Mouse (Mus musculus) hindbrain, embryonic 10.5 days (tissue): ENCODE data around the gene Mpdu1. TPM values are rescaled to one million over a fixed set of nuclear protein-coding genes. Genes with fewer than 3 reads are reported as not detected.
"Not testable (repeated sequence)": the region's sequence is repeated elsewhere in the genome, so short reads cannot be mapped to it uniquely, and the experiment has no call there.

Experiments
- DNase-seq: peaks from one replicate; pipeline ENCODE4 v3.0.0-alpha.2; 2017; ENCODE audit warnings: low spot score
- H3K27ac ChIP-seq: fragments of 300-500 bp; sonication (generic); 2 replicates; pipeline ENCODE4 v1.5.1; 2016; ENCODE audit warnings: mild to moderate bottlenecking, moderate library complexity
- H3K27me3 ChIP-seq: fragments of 300-500 bp; sonication (generic); 2 replicates; pipeline ENCODE4 v1.6.1; 2016; ENCODE audit warnings: mild to moderate bottlenecking; ENCODE audit not compliant: poor library complexity, insufficient read depth, severe bottlenecking
- H3K36me3 ChIP-seq: fragments of 300-500 bp; sonication (generic); 2 replicates; pipeline ENCODE4 v1.6.1; 2016; ENCODE audit warnings: mild to moderate bottlenecking, moderate library complexity
- H3K4me1 ChIP-seq: fragments of 300-500 bp; sonication (generic); replicated peaks from 2 replicates; pipeline ENCODE4 v1.6.1; 2016; ENCODE audit warnings: mild to moderate bottlenecking
- H3K4me3 ChIP-seq: fragments of 300-500 bp; sonication (generic); 2 replicates; pipeline ENCODE4 v1.5.1; 2016; ENCODE audit warnings: mild to moderate bottlenecking, moderate library complexity
- H3K9me3 ChIP-seq: fragments of 300-500 bp; sonication (generic); 2 replicates; pipeline ENCODE4 v1.6.1; 2016; ENCODE audit warnings: mild to moderate bottlenecking, moderate library complexity
- WGBS: fragments of 180-500 bp; shearing (Covaris S2); methylation state at CpG from one replicate; pipeline ENCODE4 v1.1.7; 2016; 5-methylcytosine and 5-hydroxymethylcytosine counted together
- polyA plus RNA-seq: library from polyadenylated mRNA; unstranded; fragments of >200 nt; fragmentation: Nextera tagmentation; extraction: Ambion mirVana; gene quantifications from 2 replicates; pipeline ENCODE4 v1.2.1, GENCODE M21; 2016

Gene Mpdu1
- polyA plus RNA-seq, 1 experiment from 2014 or later = 88.3 TPM

DNA sequence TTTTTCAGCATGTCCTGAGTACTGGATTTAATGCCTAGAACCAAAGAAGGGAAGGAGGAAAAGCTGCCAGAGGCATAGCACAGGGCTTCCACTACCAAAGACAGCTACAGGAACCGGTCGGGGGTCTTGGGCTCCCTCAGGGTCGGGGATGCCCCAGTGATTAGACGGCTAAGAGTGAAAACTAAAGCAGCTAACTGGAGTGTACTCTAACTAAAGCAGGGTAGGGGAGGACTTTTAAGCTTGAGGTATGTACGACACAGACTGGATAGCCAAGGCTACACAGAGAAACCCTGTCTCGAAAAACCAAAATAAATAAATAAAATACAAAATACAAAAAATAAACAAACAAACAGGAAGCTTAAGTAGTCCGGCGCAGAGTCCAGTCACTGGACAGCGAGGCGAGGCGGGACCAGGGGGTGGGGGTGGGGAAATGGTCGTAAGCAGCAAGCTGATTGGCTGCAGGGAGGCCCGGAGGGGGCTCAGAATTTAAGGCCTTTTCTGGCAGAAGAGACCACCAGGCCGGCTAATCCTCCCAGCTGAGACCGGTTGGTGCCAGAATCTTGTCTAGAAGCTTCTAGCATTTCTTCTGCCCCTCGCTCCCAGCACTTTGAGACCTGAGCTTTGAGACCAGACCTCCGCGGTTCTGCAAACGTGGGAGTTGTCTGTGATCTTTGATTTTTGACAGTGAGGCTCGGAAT is 40.7 kb downstream of the Mpdu1 start, which contains the start of gene Sat2:
Sat2 (plus strand) TSS at position 454 of the 698 bp plus-strand sequence.
- peak within 1 kb of the TSS; percentile 64 for H3K4me3 ChIP-seq
- no peaks in the 10 kb centered on the region for H3K36me3 ChIP-seq
- H3K4me1 ChIP-seq = peaks cover 22% of the 10 kb centered on the region
- peak within 1 kb of the TSS; percentile 94 for H3K27ac ChIP-seq
- DNase-seq = peak; percentile 87
- no peaks in the 10 kb centered on the region for H3K9me3 ChIP-seq
- H3K27me3 ChIP-seq = no peaks in the 10 kb centered on the region
- 1% methylated on average over 20 of the region's 20 CpGs for WGBS

GRCm38 (mm10) chr11:69620394-69621081 is 41.9 kb downstream of the Mpdu1 start:
- peaks cover 22% of the 10 kb centered on the region for H3K4me1 ChIP-seq
- DNase-seq = no peak
- no peaks in the 10 kb centered on the region for H3K36me3 ChIP-seq
- no peaks in the 10 kb centered on the region for H3K9me3 ChIP-seq
- H3K27me3 ChIP-seq = peaks cover 8% of the 10 kb centered on the region; the same call in 1 of the 2 replicates
- no peak overlapping the region for H3K4me3 ChIP-seq
- H3K27ac ChIP-seq = no peak overlapping the region
- WGBS = 85% methylated on average over 7 of the region's 7 CpGs

- H3K27ac ChIP-seq = no peak within 1 kb of the TSS
- H3K36me3 ChIP-seq = no peaks in the 10 kb centered on the region
- no peak within 1 kb of the TSS for H3K4me3 ChIP-seq
- H3K4me1 ChIP-seq = peaks cover 24% of the 10 kb centered on the region
- 73% methylated on average over 5 of the region's 5 CpGs for whole genome bisulfite sequencing
- peaks cover 17% of the 10 kb centered on the region; the same call in 1 of the 2 replicates for H3K27me3 ChIP-seq
- H3K9me3 ChIP-seq = no peaks in the 10 kb centered on the region
- DNase-seq = no peak
Observed at GRCm38 (mm10) chr11:69617805-69618204, 44.6 kb downstream of the Mpdu1 start, which contains the start of gene Shbg. TSS of gene Shbg (minus strand) at chr11:69617905.

- H3K4me3 ChIP-seq = no peak overlapping the region
- H3K9me3 ChIP-seq = no peaks in the 10 kb centered on the region
- H3K4me1 ChIP-seq = peaks cover 14% of the 10 kb centered on the region
- no peak overlapping the region for H3K27ac ChIP-seq
- no peaks in the 10 kb centered on the region for H3K36me3 ChIP-seq
- H3K27me3 ChIP-seq = peaks cover 17% of the 10 kb centered on the region; the same call in 1 of the 2 replicates
- 55% methylated on average over 10 of the region's 10 CpGs for WGBS
- no peak for DNase-seq
Observed at GRCm38 (mm10) chr11:69616781-69617180, 45.7 kb downstream of the Mpdu1 start.

DNA sequence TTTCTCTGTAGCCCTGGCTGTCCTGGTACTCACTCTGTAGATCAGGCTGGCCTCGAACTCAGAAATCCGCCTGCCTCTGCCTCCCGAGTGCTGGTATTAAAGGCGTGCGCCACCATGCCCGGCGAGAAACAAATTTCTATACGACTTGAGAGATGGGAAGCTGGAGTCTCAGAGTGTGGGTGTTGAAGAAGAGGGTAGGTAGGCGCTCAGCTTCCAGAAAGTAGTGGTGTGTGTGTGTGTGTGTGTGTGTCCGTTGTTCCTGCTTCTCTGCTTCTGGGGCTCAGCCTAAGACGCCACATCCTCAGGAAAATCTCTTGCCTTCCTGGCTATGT is 48.2 kb downstream of the Mpdu1 start:
- DNase-seq, H3K9me3 ChIP-seq, H3K4me1 ChIP-seq, H3K27ac ChIP-seq, H3K36me3 ChIP-seq: not testable (repeated sequence)
- H3K4me3 ChIP-seq = peak overlapping the region; percentile 34
- H3K27me3 ChIP-seq = peaks cover 17% of the 10 kb centered on the region; the same call in 1 of the 2 replicates
- 48% methylated on average over 11 of the region's 11 CpGs for WGBS

- peak; percentile 88 for DNase-seq
- 9% methylated on average over 19 of the region's 19 CpGs for WGBS
- Histone ChIP-seq H3K9me3 (no peaks in the 10 kb centered on the region), H3K36me3 (no peaks in the 10 kb centered on the region), H3K27me3 (peaks cover 17% of the 10 kb centered on the region; the same call in 1 of the 2 replicates), H3K27ac (peak overlapping the region; percentile 82), H3K4me3 (peak overlapping the region; percentile 34), H3K4me1 (peaks cover 9% of the 10 kb centered on the region)
Observed at GRCm38 (mm10) chr11:69613553-69614256, 48.7 kb downstream of the Mpdu1 start.

DNA sequence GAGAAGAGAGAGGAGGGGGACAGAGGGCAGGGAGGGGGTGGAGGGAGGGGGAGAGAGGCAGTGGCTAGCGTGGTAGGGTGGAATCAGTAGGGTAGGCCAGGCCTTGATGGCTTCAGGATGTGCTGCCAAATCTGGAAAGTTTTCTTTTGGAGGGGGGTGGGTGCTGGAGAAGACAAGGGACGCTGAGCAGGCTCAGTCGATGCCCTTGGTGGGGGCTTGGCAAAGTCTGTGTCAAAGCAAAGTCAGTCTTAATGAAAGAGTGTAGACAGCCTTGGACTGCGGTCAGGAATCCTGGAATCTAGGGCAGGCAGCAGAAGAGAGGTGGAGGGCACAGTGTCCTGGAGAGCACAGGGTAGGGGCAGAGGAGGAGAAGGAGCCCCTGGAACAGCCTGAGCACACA is 51.5 kb downstream of the Mpdu1 start:
- H3K27ac ChIP-seq = no peak overlapping the region
- no peak for DNase-seq
- no peaks in the 10 kb centered on the region for H3K9me3 ChIP-seq
- H3K27me3 ChIP-seq = peaks cover 13% of the 10 kb centered on the region; the same call in 1 of the 2 replicates
- H3K36me3 ChIP-seq = no peaks in the 10 kb centered on the region
- H3K4me3 ChIP-seq = no peak overlapping the region
- 63% methylated on average over 4 of the region's 4 CpGs for WGBS
- peaks cover 15% of the 10 kb centered on the region for H3K4me1 ChIP-seq

GRCm38 (mm10) chr11:69609416-69609815 is 53.0 kb downstream of the Mpdu1 start:
- DNase-seq = no peak
- WGBS = 59% methylated on average over 7 of the region's 7 CpGs
- Histone ChIP-seq H3K9me3 (no peaks in the 10 kb centered on the region), H3K27ac (no peak overlapping the region), H3K4me3 (no peak overlapping the region), H3K27me3 (peaks cover 11% of the 10 kb centered on the region), H3K36me3 (no peaks in the 10 kb centered on the region), H3K4me1 (peaks cover 26% of the 10 kb centered on the region)

- DNase-seq = no peak
- Histone ChIP-seq H3K27ac (peak overlapping the region; percentile 24; the same call in 1 of the 2 replicates), H3K4me3 (no peak overlapping the region), H3K9me3 (no peaks in the 10 kb centered on the region), H3K27me3 (peaks cover 20% of the 10 kb centered on the region), H3K36me3 (no peaks in the 10 kb centered on the region), H3K4me1 (peaks cover 31% of the 10 kb centered on the region)
- 96% methylated on average over 3 of the region's 3 CpGs for WGBS
Observed at GRCm38 (mm10) chr11:69608525-69608924, 53.9 kb downstream of the Mpdu1 start.

DNA sequence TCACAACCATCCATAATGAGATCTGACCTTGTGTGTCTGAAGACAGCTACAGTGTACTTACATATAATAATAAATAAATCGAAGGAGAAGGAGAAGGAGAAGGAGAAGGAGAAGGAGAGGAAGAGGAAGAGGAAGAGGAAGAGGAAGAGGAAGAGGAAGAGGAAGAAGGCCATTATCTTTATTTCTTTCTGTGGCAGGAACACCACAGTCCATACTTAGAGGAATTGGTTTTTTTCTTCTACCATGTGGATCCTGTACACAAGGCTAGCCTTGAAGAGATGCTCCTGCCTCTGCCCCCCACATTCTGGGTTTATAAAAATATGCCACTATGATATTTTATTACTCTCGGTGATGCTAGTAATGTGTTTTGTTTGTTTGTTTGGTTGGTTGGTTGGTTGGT is 55.6 kb downstream of the Mpdu1 start:
- H3K27ac ChIP-seq = no peak overlapping the region
- peaks cover 29% of the 10 kb centered on the region for H3K27me3 ChIP-seq
- no peaks in the 10 kb centered on the region for H3K9me3 ChIP-seq
- H3K36me3 ChIP-seq = no peaks in the 10 kb centered on the region
- H3K4me1 ChIP-seq = peaks cover 28% of the 10 kb centered on the region
- WGBS = 83% methylated on average over 2 of the region's 2 CpGs
- no peak overlapping the region; the same call in 1 of the 2 replicates for H3K4me3 ChIP-seq
- no peak for DNase-seq
